ENCODE assay signal across 7 mouse cellular contexts in the genomic region with DNA sequence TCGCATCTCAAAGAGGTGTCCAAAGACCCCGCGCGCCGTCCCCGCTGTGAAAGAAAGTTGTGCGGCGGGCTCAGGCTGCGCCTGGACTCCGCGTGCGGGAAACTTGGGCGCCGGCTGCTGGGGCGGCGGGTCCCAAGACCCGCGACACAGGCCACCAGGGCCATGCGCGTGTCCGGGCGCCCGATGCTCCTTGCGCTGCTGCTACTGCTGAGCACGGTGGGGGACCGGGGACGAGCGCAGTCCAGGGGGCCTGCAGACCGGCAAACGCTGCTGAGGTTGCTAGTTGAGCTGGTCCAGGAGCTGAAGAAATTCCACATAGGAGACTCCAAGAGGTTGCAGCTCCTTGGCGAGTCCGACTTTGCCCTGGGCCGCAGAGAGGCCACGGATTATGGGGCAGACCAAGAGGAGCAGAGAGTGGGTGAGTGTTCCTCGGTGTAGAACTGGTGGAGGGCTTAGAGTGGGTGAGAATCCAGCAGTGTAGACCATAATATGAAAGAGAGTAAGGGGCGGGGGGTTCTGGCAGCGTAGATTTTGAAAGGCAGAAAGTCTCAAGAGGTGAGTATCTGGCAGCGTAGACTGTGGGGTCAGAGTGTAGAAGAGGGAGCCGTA. TPM values are rescaled to one million over a fixed set of nuclear protein-coding genes. Genes with fewer than 3 reads are reported as not detected.
DNase-seq lines count a peak whose midpoint lies in the region; ATAC-seq and TF ChIP-seq lines count a peak whose summit lies in the region.

No protein-coding gene starts in this region.

- H3K9ac ChIP-seq in lung, postnatal 0 days (replicated peaks; ENCODE audit: low read depth), result no peak overlapping the region
- peak overlapping the region; percentile 54 for H3K9ac ChIP-seq in forebrain, embryonic 14.5 days (ENCODE audit: low read length)
- H3K9ac ChIP-seq in liver, embryonic 13.5 days, result no peak overlapping the region
- H3K9ac ChIP-seq in stomach, embryonic 16.5 days (ENCODE audit: low read length), result peak overlapping the region; percentile 61

- H3K4me2 ChIP-seq in lung, postnatal 0 days (replicated peaks; ENCODE audit: low read depth, low read length), result peak overlapping the region; percentile 76
- peak overlapping the region; percentile 96 for H3K4me2 ChIP-seq in forebrain, embryonic 14.5 days (ENCODE audit: low read length)
- peak overlapping the region; percentile 53 for H3K4me2 ChIP-seq in liver, embryonic 13.5 days
- H3K4me2 ChIP-seq in stomach, embryonic 16.5 days (ENCODE audit: low read depth, low read length), result peak overlapping the region; percentile 92

- TF ChIP-seq CTCF in lung, postnatal 0 days (IDR thresholded peaks at IDR 0.05), result no peak

- peaks cover 30% of the 10 kb centered on the region for H3K27me3 ChIP-seq in lung, postnatal 0 days (replicated peaks; ENCODE audit: insufficient read depth, low read length)
- peaks cover 43% of the 10 kb centered on the region for H3K27me3 ChIP-seq in forebrain, embryonic 14.5 days (replicated peaks; ENCODE audit: control insufficient read depth, insufficient read depth, low read length)
- H3K27me3 ChIP-seq in liver, embryonic 13.5 days, result peaks cover 71% of the 10 kb centered on the region
- peaks cover 45% of the 10 kb centered on the region for H3K27me3 ChIP-seq in stomach, embryonic 16.5 days (ENCODE audit: control insufficient read depth, insufficient read depth, low read length)

- WGBS in lung, postnatal 0 days, result 8% methylated on average over 39 of the region's 39 CpGs
- WGBS in forebrain, embryonic 14.5 days, result 8% methylated on average over 38 of the region's 39 CpGs
- 7% methylated on average over 39 of the region's 39 CpGs for WGBS in liver, embryonic 13.5 days (ENCODE audit: insufficient replicate concordance)
- WGBS in stomach, embryonic 16.5 days, result 9% methylated on average over 39 of the region's 39 CpGs

- no peak for TF ChIP-seq EP300 in lung, postnatal 0 days (IDR thresholded peaks at IDR 0.05)

- DNase-seq in lung, postnatal 0 days (ENCODE audit: low spot score), result no peak
- no peak for DNase-seq in lung, postnatal 36 days
- peak; percentile 14 for DNase-seq in forebrain, embryonic 14.5 days (ENCODE audit: low spot score)
- no peak for DNase-seq in liver, embryonic 13.5 days
- no peak for DNase-seq in urinary bladder, adult 18-20 months (ENCODE audit: low spot score in 2 of 2)
- DNase-seq in spleen, adult 12 weeks (ENCODE audit: low spot score), result no peak

- H3K36me3 ChIP-seq in lung, postnatal 0 days (ENCODE audit: insufficient read depth, low read length), result no peaks in the 10 kb centered on the region
- no peaks in the 10 kb centered on the region for H3K36me3 ChIP-seq in forebrain, embryonic 14.5 days (ENCODE audit: control insufficient read depth, insufficient read depth, low read length)
- no peaks in the 10 kb centered on the region for H3K36me3 ChIP-seq in liver, embryonic 13.5 days
- H3K36me3 ChIP-seq in stomach, embryonic 16.5 days (ENCODE audit: control insufficient read depth, insufficient read depth, low read length), result no peaks in the 10 kb centered on the region

- ATAC-seq in lung, postnatal 0 days, result peak; percentile 28; the same call in 1 of the 2 replicates
- peak; percentile 54 for ATAC-seq in forebrain, embryonic 14.5 days
- no peak for ATAC-seq in liver, embryonic 13.5 days (ENCODE audit: low read depth)
- peak; percentile 29; the same call in 1 of the 2 replicates for ATAC-seq in stomach, embryonic 16.5 days (ENCODE audit: insufficient read depth, low FRiP score)

- H3K4me3 ChIP-seq in lung, postnatal 0 days (ENCODE audit: low read depth, low read length), result peak overlapping the region; percentile 39
- peak overlapping the region; percentile 44 for H3K4me3 ChIP-seq in forebrain, embryonic 14.5 days (ENCODE audit: low read depth, low read length)
- H3K4me3 ChIP-seq in liver, embryonic 13.5 days (replicated peaks), result peak overlapping the region; percentile 41
- H3K4me3 ChIP-seq in stomach, embryonic 16.5 days (replicated peaks; ENCODE audit: low read length), result peak overlapping the region; percentile 51

- H3K9me3 ChIP-seq in lung, postnatal 0 days (ENCODE audit: low read length), result no peaks in the 10 kb centered on the region
- no peaks in the 10 kb centered on the region for H3K9me3 ChIP-seq in forebrain, embryonic 14.5 days (replicated peaks; ENCODE audit: control insufficient read depth, low read length)
- H3K9me3 ChIP-seq in liver, embryonic 13.5 days (replicated peaks), result no peaks in the 10 kb centered on the region
- no peaks in the 10 kb centered on the region for H3K9me3 ChIP-seq in stomach, embryonic 16.5 days (replicated peaks; ENCODE audit: control insufficient read depth, low read length)

- peaks cover 6% of the 10 kb centered on the region; the same call in 1 of the 2 replicates for H3K4me1 ChIP-seq in lung, postnatal 0 days (ENCODE audit: insufficient read depth, low read depth, low read length)
- peaks cover 4% of the 10 kb centered on the region; the same call in 1 of the 2 replicates for H3K4me1 ChIP-seq in forebrain, embryonic 14.5 days (ENCODE audit: control insufficient read depth, insufficient read depth, low read length)
- H3K4me1 ChIP-seq in liver, embryonic 13.5 days (replicated peaks), result peaks cover 23% of the 10 kb centered on the region
- peaks cover 6% of the 10 kb centered on the region; the same call in 1 of the 2 replicates for H3K4me1 ChIP-seq in stomach, embryonic 16.5 days (ENCODE audit: control insufficient read depth, insufficient read depth, low read length)

- no peak overlapping the region for H3K27ac ChIP-seq in lung, postnatal 0 days (ENCODE audit: low read length)
- H3K27ac ChIP-seq in forebrain, embryonic 14.5 days (ENCODE audit: low read depth, low read length), result no peak overlapping the region
- H3K27ac ChIP-seq in liver, embryonic 13.5 days, result no peak overlapping the region
- no peak overlapping the region for H3K27ac ChIP-seq in stomach, embryonic 16.5 days (ENCODE audit: low read length)

RNA-seq across cellular contexts. Expression of a gene that starts 0.6 kb away (rescaled TPM):
- polyA plus RNA-seq in lung, postnatal 0 days (2015; fragmentation: Nextera tagmentation; extraction: Ambion mirVana), result 0.08 TPM in 1 of 2 replicates, not detected in the other
- 0.16 TPM in 1 of 2 replicates, not detected in the other for polyA plus RNA-seq in forebrain, embryonic 14.5 days (2014; fragmentation: Nextera tagmentation; extraction: Ambion mirVana)
- 0.09 TPM in 1 of 2 replicates, not detected in the other for polyA plus RNA-seq in liver, embryonic 13.5 days (2015; fragmentation: Nextera tagmentation; extraction: Ambion mirVana)
- polyA plus RNA-seq in stomach, embryonic 16.5 days (2015; fragmentation: Nextera tagmentation; extraction: Ambion mirVana), result 1.3 and 1.6 TPM in 2 replicates

RNA-seq across cellular contexts. Expression of a gene that starts 26.7 kb away (rescaled TPM):
- polyA plus RNA-seq in lung, postnatal 0 days (2015; fragmentation: Nextera tagmentation; extraction: Ambion mirVana), result 85.4 and 88.8 TPM in 2 replicates
- 151 and 178 TPM in 2 replicates for polyA plus RNA-seq in forebrain, embryonic 14.5 days (2014; fragmentation: Nextera tagmentation; extraction: Ambion mirVana)
- polyA plus RNA-seq in liver, embryonic 13.5 days (2015; fragmentation: Nextera tagmentation; extraction: Ambion mirVana), result 351 and 380 TPM in 2 replicates
- polyA plus RNA-seq in stomach, embryonic 16.5 days (2015; fragmentation: Nextera tagmentation; extraction: Ambion mirVana), result 149 and 150 TPM in 2 replicates

RNA-seq across cellular contexts. Expression of a gene that starts 26.7 kb away (rescaled TPM):
- 13.9 and 15.0 TPM in 2 replicates for polyA plus RNA-seq in lung, postnatal 0 days (2015; fragmentation: Nextera tagmentation; extraction: Ambion mirVana)
- 34.4 and 40.3 TPM in 2 replicates for polyA plus RNA-seq in forebrain, embryonic 14.5 days (2014; fragmentation: Nextera tagmentation; extraction: Ambion mirVana)
- polyA plus RNA-seq in liver, embryonic 13.5 days (2015; fragmentation: Nextera tagmentation; extraction: Ambion mirVana), result 33.6 and 41.1 TPM in 2 replicates
- polyA plus RNA-seq in stomach, embryonic 16.5 days (2015; fragmentation: Nextera tagmentation; extraction: Ambion mirVana), result 29.7 and 33.1 TPM in 2 replicates

Comparison
In these comparisons a context has a peak if more than half of its experiments do, and no peak if none do; other contexts are left out.
1. H3K9ac ChIP-seq: peak in forebrain, embryonic 14.5 days (single experiment) and stomach, embryonic 16.5 days (single experiment); none in lung, postnatal 0 days (single experiment) and liver, embryonic 13.5 days (single experiment).
2. Peak in every context shown above with its lines, with median percentiles within 50 percentile points of each other: H3K4me2 ChIP-seq and H3K4me3 ChIP-seq.